Mouse (Mus musculus) embryonic facial prominence, embryonic 14.5 days (tissue): ENCODE data around the gene Ntrk2. TPM values are rescaled to one million over a fixed set of nuclear protein-coding genes. Genes with fewer than 3 reads are reported as not detected.

ENCODE experiments used
- ATAC-seq: fragments of 200-750 bp; cut with Nextera tagmentation; 2 replicates; pipeline ENCODE4 v1.8.0; 2017; ENCODE audit warnings: low read depth, moderate number of reproducible peaks, moderate TSS enrichment
- DNase-seq: peaks from one replicate; pipeline ENCODE4 v3.0.0-alpha.2; 2015; ENCODE audit warnings: low spot score
- H3K27ac ChIP-seq: fragments of 300-500 bp; sonication (generic); replicated peaks from 2 replicates; pipeline ENCODE4 v1.5.1; 2014; ENCODE audit warnings: low read depth, mild to moderate bottlenecking, low read length, moderate library complexity
- H3K27me3 ChIP-seq: fragments of 300-500 bp; sonication (generic); replicated peaks from 2 replicates; pipeline ENCODE4 v1.6.1; 2014; ENCODE audit warnings: low read length; ENCODE audit not compliant: control insufficient read depth, insufficient read depth
- H3K36me3 ChIP-seq: fragments of 300-500 bp; sonication (generic); 2 replicates; pipeline ENCODE4 v1.6.1; 2014; ENCODE audit warnings: low read length, mixed read lengths; ENCODE audit not compliant: control insufficient read depth, insufficient read depth
- H3K4me1 ChIP-seq: fragments of 300-500 bp; sonication (generic); 2 replicates; pipeline ENCODE4 v1.6.1; 2014; ENCODE audit warnings: antibody characterized with exemption, low read length; ENCODE audit not compliant: control insufficient read depth, insufficient read depth
- H3K4me2 ChIP-seq: fragments of 300-500 bp; sonication (generic); 2 replicates; pipeline ENCODE4 v1.6.1; 2014; ENCODE audit warnings: low read depth, mild to moderate bottlenecking, low read length, moderate library complexity, mixed read lengths
- H3K4me3 ChIP-seq: fragments of 300-500 bp; sonication (generic); 2 replicates; pipeline ENCODE4 v1.5.1; 2014; ENCODE audit warnings: low read depth, mild to moderate bottlenecking, low read length
- H3K9ac ChIP-seq: fragments of 300-500 bp; sonication (generic); 2 replicates; pipeline ENCODE4 v1.6.1; 2014; ENCODE audit warnings: low read depth, mild to moderate bottlenecking, low read length, moderate library complexity, mixed read lengths
- H3K9me3 ChIP-seq: fragments of 300-500 bp; sonication (generic); 2 replicates; pipeline ENCODE4 v1.6.1; 2016; ENCODE audit warnings: low read length; ENCODE audit not compliant: control insufficient read depth
- WGBS: fragments of 180-500 bp; shearing (Covaris S2); extraction: QIAGEN DNeasy Blood & Tissue Kit; methylation state at CpG from one replicate; pipeline ENCODE4 v1.1.7; 2014; 5-methylcytosine and 5-hydroxymethylcytosine counted together
- polyA plus RNA-seq: library from polyadenylated mRNA; unstranded; fragments of >200 nt; fragmentation: Nextera tagmentation; extraction: Ambion mirVana; gene quantifications from 2 replicates; pipeline ENCODE4 v1.2.1, GENCODE M21; 2014

Gene Ntrk2
- polyA plus RNA-seq, 1 experiment from 2014 or later: 43.9 TPM

DNA sequence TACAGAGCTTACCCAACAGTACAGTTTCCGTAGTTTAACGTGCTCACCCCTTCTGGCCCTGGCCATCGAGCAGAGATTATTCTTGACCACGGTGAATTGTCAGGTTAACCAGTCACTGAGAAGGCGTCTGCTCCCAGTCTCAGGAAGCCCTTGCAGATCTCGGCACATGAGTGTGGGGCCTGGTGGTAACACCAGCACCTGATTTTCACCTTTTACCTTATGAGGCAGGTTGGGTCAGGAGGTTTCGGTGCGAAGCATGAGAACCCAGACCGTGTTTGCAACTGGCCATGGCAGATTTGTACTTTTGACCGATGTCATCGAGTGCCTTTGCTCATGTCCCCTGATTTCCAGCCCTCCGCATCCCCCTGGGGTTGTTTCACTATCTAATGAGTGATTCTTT is 131.5 kb downstream of the Ntrk2 start:
- DNase-seq (no peak), ATAC-seq (no peak)
- Histone ChIP-seq H3K27ac (no peak overlapping the region), H3K4me1 (0 out of 2 replicates have a peak, but pooled peaks cover 4% of the 10 kb centered on the region), H3K9me3 (no peaks in the 10 kb centered on the region), H3K27me3 (no peaks in the 10 kb centered on the region), H3K36me3 (no peaks in the 10 kb centered on the region), H3K4me3 (no peak overlapping the region), H3K4me2 (no peak overlapping the region), H3K9ac (no peak overlapping the region)
- WGBS: 92% methylated on average over 12 of the region's 12 CpGs

GRCm38 (mm10) chr13:58938464-58938863 is 132.1 kb downstream of the Ntrk2 start:
- Histone ChIP-seq H3K4me1 (0 out of 2 replicates have a peak, but pooled peaks cover 4% of the 10 kb centered on the region), H3K9me3 (no peaks in the 10 kb centered on the region), H3K27ac (no peak overlapping the region), H3K4me2 (no peak overlapping the region), H3K27me3 (no peaks in the 10 kb centered on the region), H3K9ac (no peak overlapping the region), H3K4me3 (no peak overlapping the region), H3K36me3 (no peaks in the 10 kb centered on the region)
- ATAC-seq: no peak
- 73% methylated on average over 4 of the region's 4 CpGs for WGBS
- peak; percentile 51 for DNase-seq

DNA sequence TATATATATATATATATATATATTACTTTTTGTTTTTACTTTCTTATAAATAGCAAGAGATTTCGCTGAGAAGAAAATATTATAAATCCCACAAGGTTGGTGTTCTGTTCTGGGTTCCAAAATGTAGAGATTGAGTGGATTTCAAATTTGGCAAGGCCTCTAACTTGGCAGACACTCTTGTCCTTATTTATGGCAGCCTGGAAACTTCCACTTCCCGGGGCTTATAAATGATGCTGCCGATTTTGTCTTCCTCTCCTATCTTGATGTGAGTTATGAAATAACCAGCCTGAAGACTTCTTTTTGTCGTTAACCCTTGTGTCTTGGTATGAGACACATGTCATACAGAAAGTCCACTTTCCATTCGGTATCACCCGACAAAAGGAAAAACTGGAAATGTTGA is 133.8 kb downstream of the Ntrk2 start:
- no peak overlapping the region for H3K9ac ChIP-seq
- 87% methylated on average over 6 of the region's 6 CpGs for WGBS
- DNase-seq (no peak), ATAC-seq (no peak)
- 0 out of 2 replicates have a peak, but pooled peaks cover 4% of the 10 kb centered on the region for H3K4me1 ChIP-seq
- H3K36me3 ChIP-seq: no peaks in the 10 kb centered on the region
- no peaks in the 10 kb centered on the region for H3K27me3 ChIP-seq
- H3K4me3 ChIP-seq: no peak overlapping the region
- H3K27ac ChIP-seq: no peak overlapping the region
- H3K9me3 ChIP-seq: no peaks in the 10 kb centered on the region
- H3K4me2 ChIP-seq: no peak overlapping the region

DNA sequence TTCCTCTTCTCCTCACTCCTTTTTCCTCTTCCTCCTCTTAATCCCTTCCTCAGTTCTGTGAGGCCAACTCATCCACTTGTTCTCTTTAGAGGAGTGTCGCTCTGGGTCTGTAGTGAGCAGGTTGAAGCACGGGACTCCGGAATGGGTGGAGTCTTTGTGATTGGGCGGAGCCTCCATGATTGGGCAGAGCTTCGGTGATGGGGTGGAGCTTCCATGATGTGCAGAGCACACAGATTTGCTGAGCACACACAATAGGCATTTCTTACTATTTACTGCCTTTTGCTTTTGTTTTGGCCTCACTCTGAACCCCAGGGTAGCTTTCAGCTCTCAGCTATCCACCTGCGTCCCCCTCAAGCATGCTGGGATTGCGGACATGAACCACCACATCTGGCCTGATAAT is 134.4 kb downstream of the Ntrk2 start:
- Histone ChIP-seq H3K27me3 (no peaks in the 10 kb centered on the region), H3K9me3 (no peaks in the 10 kb centered on the region), H3K4me3 (no peak overlapping the region), H3K9ac (no peak overlapping the region), H3K4me1 (0 out of 2 replicates have a peak, but pooled peaks cover 4% of the 10 kb centered on the region), H3K36me3 (no peaks in the 10 kb centered on the region), H3K4me2 (no peak overlapping the region), H3K27ac (no peak overlapping the region)
- DNase-seq: no peak
- ATAC-seq: no peak
- WGBS: 40% methylated on average over 7 of the region's 7 CpGs

DNA sequence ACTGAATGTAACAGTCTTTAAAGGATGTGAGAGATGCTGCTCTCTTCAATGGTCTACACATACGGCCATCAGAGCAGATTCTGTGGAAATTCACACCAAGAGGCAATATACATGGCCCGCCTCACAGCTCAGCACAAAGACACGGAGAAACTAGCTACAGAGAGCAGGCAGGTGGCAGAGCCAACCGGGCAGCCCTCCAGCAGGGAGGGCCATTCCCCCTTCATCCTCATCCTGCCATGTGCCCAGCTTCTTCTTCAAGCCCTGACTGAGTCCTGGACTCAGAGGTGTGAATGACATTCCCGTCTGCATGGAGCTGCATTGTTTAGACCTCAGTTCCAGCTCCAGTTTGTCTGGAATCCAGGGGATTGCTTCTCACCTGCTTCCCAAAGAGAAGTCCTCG is 139.4 kb downstream of the Ntrk2 start:
- Histone ChIP-seq H3K4me1 (no peaks in the 10 kb centered on the region), H3K27me3 (no peaks in the 10 kb centered on the region), H3K36me3 (no peaks in the 10 kb centered on the region), H3K9me3 (no peaks in the 10 kb centered on the region), H3K27ac (no peak overlapping the region), H3K9ac (no peak overlapping the region), H3K4me3 (no peak overlapping the region), H3K4me2 (no peak overlapping the region)
- WGBS: 65% methylated on average over 6 of the region's 6 CpGs
- ATAC-seq (no peak), DNase-seq (no peak)

DNA sequence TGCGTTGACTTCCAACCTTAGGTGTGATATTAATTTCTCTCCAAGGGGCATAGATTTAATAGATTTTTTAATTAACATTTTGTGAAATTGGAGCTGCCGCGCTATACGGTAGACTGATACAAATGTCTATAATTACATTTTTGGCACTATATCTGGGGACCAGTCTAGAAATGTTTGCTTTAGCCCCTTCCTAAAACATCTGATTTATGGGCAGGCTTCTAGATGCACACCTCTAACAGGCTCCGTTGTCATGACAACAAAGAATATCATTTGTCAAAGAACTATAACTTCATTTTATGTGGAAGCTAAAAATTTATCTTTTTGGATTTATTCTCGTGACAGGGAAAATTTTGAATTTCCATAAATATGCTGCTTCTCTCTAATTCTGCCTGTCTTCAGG is 140.2 kb downstream of the Ntrk2 start:
- Histone ChIP-seq H3K4me3 (no peak overlapping the region), H3K4me1 (no peaks in the 10 kb centered on the region), H3K36me3 (no peaks in the 10 kb centered on the region), H3K4me2 (no peak overlapping the region), H3K27me3 (no peaks in the 10 kb centered on the region), H3K27ac (no peak overlapping the region), H3K9me3 (no peaks in the 10 kb centered on the region), H3K9ac (no peak overlapping the region)
- no peak for ATAC-seq
- 79% methylated on average over 6 of the region's 6 CpGs for WGBS
- no peak for DNase-seq

DNA sequence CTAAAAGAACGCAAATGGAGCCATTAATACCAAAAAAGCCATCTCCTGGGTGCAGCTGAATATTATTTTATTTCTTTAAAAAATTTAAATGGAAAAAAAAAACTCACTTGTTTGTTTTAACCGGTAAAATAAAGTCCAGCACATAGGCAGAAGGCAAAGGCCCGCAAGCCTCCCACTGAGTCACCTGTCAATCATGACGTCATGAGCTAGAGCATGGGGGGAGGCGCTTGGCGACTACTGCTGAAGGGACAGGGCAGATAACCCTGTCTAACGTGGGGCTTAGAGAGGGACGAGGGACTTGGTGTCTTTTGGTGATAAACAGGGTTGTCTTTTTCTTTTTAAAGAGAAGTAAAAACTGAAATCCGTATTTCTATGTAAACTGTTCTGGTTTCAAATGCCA is 140.7 kb downstream of the Ntrk2 start:
- Histone ChIP-seq H3K4me3 (no peak overlapping the region), H3K4me2 (no peak overlapping the region), H3K9ac (no peak overlapping the region), H3K4me1 (no peaks in the 10 kb centered on the region), H3K36me3 (no peaks in the 10 kb centered on the region), H3K27ac (no peak overlapping the region), H3K9me3 (no peaks in the 10 kb centered on the region), H3K27me3 (no peaks in the 10 kb centered on the region)
- DNase-seq (no peak), ATAC-seq (no peak)
- WGBS: 45% methylated on average over 9 of the region's 9 CpGs

- DNase-seq (no peak), ATAC-seq (no peak)
- H3K36me3 ChIP-seq: no peaks in the 10 kb centered on the region
- WGBS: 12% methylated on average over 4 of the region's 4 CpGs
- H3K27ac ChIP-seq: no peak overlapping the region
- H3K4me2 ChIP-seq: no peak overlapping the region
- no peaks in the 10 kb centered on the region for H3K9me3 ChIP-seq
- H3K27me3 ChIP-seq: no peaks in the 10 kb centered on the region
- no peak overlapping the region for H3K4me3 ChIP-seq
- peaks cover 17% of the 10 kb centered on the region for H3K4me1 ChIP-seq
- H3K9ac ChIP-seq: no peak overlapping the region
Measured at GRCm38 (mm10) chr13:58954331-58954730, 148.0 kb downstream of the Ntrk2 start.

DNA sequence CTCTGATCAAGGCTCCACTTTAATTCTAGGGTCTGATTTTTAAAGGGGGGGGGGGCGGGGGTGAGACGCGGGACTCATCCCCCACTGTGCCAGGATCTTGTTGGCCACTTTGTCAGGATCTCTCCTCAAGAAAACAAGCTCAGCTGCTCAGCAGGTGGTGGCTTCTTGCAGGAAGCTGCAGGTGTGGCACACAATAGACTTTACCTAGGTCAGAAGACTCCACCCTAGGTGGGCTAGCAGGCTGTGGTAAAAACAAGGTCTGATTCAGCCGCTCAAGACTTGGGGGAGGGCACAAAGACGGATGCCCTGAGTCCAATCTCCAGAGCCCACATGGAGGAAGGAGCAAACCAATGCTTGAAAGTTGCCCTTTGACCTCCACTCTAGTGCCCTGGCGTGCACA is 148.4 kb downstream of the Ntrk2 start:
- no peaks in the 10 kb centered on the region for H3K9me3 ChIP-seq
- H3K9ac ChIP-seq: no peak overlapping the region
- no peaks in the 10 kb centered on the region for H3K36me3 ChIP-seq
- H3K27ac ChIP-seq: no peak overlapping the region
- no peaks in the 10 kb centered on the region for H3K27me3 ChIP-seq
- DNase-seq (no peak), ATAC-seq (no peak)
- no peak overlapping the region for H3K4me2 ChIP-seq
- H3K4me3 ChIP-seq: no peak overlapping the region
- 14% methylated on average over 6 of the region's 6 CpGs for WGBS
- H3K4me1 ChIP-seq: peaks cover 17% of the 10 kb centered on the region
